Mouse (Mus musculus): ENCODE measurements around the gene Katna1.
A peak's percentile ranks its signal among the peaks of the same experiment; 100 is the strongest.
"Not testable (repeated sequence)": the region's sequence is repeated elsewhere in the genome, so short reads cannot be mapped to it uniquely, and the experiment has no call there.

Gene Katna1

GRCm38 (mm10) chr10:7725751-7726500 lies at the start of gene Katna1:
TSS of gene Katna1 (plus strand) at chr10:7726000.
- peak; percentile 96 for DNase-seq (ENCODE audit: inconsistent ontology term)

- DNase-seq (ENCODE audit: inconsistent ontology term) = peak; percentile 89
Measured at GRCm38 (mm10) chr10:7680731-7681301, 45.0 kb upstream of the Katna1 start, which contains the start of the genes Pcmt1 and Lats1. TSS of gene Pcmt1 (minus strand) at chr10:7681136. TSS of gene Lats1 (plus strand) at chr10:7681214.

DNA sequence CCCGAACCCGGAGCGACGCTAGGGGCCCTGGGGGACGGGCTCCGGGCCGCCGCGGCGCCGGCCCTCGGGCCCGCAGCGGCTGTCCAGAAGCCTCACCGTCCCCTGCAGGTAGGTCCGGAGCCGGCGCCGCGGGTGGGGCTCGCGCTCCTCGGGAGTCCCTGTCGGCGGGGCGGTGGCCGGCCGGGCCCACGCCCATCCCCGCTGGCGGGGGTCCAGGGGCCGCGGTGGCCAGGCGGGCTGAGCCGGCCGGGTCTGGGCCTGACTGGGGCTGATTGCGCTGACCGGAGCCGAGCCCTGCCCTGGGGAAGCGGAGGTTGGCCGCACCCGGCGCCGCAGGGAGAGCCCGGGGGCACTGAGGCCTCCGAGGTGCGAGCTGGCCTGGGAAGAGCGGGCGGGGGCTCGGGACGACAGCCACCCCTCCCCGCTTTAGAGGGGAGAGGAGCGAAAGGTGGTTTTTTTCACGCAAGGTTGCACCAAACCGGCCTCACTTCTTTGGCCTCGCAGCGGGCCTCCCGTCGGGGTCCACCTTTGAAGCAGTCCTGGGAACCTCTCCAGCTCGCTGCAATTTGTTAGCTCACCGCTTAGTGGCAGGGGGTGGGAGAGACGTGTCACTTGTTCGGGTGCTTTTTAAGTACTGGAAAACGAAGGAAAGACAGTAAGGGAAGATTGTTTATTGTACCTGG lies 44.3 kb upstream of the Katna1 start:
- peak; percentile 85 for DNase-seq (ENCODE audit: inconsistent ontology term)

GRCm38 (mm10) chr10:7682249-7682648 lies 43.6 kb upstream of the Katna1 start:
- DNase-seq (ENCODE audit: inconsistent ontology term) = no peak

GRCm38 (mm10) chr10:7686902-7687301 lies 38.9 kb upstream of the Katna1 start:
- DNase-seq (ENCODE audit: inconsistent ontology term) = no peak

GRCm38 (mm10) chr10:7695286-7695685 lies 30.5 kb upstream of the Katna1 start:
- no peak for DNase-seq (ENCODE audit: inconsistent ontology term)

- DNase-seq (ENCODE audit: inconsistent ontology term) = no peak
Measured at GRCm38 (mm10) chr10:7700120-7700519, 25.7 kb upstream of the Katna1 start.

GRCm38 (mm10) chr10:7702586-7702985 lies 23.2 kb upstream of the Katna1 start:
- no peak for DNase-seq (ENCODE audit: inconsistent ontology term)

DNA sequence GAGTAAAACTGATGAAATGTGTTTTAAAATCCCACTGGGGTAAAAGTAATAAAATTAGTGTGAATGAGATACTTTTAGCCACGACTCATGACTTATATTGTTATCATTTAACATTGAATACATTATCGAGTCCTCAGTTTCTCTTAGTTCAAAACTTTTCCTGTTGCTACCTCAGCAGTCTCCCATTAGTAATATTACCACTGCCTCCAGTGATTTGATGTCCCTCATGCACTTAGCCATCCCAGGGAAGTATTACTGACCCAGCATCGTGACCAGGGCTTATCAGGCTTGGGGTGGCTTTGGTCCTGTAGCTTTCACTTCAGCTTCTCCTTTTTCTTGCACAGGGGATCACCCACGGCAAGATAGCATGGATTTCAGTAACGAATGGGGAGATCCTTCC lies 15.7 kb upstream of the Katna1 start:
- no peak for DNase-seq (ENCODE audit: inconsistent ontology term)

- DNase-seq (ENCODE audit: inconsistent ontology term) = no peak
Measured at GRCm38 (mm10) chr10:7712506-7712905, 13.3 kb upstream of the Katna1 start.

- no peak for DNase-seq (ENCODE audit: inconsistent ontology term)
Measured at GRCm38 (mm10) chr10:7715056-7715455, 10.7 kb upstream of the Katna1 start.

- peak; percentile 3 for DNase-seq (ENCODE audit: inconsistent ontology term)
Measured at GRCm38 (mm10) chr10:7726501-7726812, 657 bp downstream of the Katna1 start.

DNA sequence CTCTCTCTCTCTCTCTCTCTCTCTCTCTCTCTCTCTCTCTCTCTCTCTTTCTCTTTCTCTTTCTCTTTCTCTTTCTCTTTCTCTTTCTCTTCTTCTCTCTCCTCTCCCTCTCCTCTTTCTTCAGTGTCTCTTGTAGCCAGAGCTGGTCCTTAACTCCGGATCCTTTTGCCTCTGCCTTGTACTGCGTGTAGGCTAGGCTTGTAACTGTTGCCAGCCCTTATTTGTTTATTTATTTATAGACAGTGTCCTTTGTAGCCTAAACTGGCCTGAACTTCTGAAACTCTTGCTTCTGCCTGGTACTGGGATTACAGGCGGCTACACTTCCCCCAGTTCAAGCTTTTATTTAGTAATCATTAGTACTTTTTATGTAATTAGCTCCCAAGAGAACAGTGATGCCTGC lies 1.2 kb downstream of the Katna1 start:
- peak; percentile 13 for DNase-seq (ENCODE audit: inconsistent ontology term)

GRCm38 (mm10) chr10:7731582-7731981 lies 5.8 kb downstream of the Katna1 start:
- no peak for DNase-seq (ENCODE audit: inconsistent ontology term)

DNA sequence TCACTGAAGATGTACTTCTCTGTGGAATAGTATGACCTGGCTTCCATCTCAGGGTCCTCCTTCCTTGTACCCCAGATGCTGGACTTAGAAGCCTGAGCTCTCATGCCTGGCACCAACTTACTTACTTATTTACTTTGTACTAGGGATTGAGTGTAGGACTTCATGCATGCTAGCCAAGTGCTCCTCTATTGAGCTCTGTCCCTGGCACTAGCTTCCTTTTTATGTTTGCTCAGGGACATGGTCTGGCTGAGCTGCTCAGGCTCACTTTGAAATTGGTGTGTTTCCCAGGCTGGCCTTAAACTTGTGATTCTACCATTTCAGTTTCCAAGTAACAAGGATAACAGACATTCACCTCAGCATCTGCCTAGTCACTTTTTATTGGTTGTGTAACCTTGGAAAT lies 11.3 kb downstream of the Katna1 start:
- DNase-seq (ENCODE audit: inconsistent ontology term) = peak; percentile 1

- no peak for DNase-seq (ENCODE audit: inconsistent ontology term)
Measured at GRCm38 (mm10) chr10:7737914-7738313, 12.1 kb downstream of the Katna1 start.

DNA sequence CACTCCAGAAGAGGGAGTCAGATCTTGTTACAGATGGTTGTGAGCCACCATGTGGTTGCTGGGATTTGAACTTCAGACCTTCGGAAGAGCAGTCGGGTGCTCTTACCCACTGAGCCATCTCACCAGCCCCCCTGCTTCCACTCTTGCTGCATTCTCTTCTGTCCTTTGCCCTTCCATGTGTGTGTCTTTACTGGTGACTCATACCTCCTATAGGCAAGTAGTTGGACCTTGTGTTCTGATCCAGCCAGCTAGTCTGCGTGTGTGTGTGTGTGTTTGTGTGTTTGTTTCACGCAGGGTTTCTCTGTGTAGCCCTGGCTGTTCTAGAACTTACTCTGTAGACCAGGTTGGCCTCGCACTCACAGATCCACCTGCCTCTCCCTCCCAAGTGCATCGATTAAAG lies 19.7 kb downstream of the Katna1 start:
- DNase-seq (ENCODE audit: inconsistent ontology term) = not testable (repeated sequence)

DNA sequence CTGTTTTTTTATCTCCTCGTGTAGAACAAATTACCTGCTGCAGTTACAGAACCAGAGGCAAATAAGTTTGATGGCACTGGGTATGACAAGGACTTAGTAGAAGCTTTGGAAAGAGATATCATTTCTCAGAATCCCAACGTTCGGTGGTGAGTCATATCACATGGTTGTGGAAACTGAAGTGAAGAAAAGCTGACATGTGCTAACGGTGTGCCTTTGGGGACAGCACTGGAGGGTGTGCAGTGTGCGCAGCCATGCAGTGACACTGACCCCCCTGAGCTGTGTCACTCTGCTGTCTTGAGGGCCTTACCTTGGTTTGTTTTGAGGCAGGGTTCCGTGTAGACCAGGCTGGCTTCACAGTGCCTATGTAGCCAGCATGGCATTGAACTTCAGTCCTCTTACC lies 23.0 kb downstream of the Katna1 start:
- DNase-seq (ENCODE audit: inconsistent ontology term) = no peak

DNA sequence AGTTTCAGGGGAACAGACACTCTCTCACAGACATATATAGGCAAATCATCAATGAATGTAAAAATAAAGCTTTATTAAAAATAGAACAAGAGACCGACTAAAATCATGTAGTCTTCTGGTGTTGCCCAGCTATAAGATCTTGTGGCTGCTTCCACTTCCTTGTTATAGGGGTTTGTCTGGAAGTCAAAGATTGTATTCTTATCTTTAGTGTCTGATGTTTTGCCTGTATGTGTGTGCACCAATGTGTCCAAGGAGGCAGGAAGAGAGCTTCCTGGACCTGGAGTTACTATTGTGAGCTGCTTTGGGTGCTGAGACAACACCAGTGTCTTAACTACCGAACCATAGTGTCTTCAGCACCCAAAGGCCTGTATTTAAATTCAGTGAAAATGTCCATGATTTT lies 31.7 kb downstream of the Katna1 start:
- DNase-seq (ENCODE audit: inconsistent ontology term) = no peak

GRCm38 (mm10) chr10:7772346-7772745 lies 46.5 kb downstream of the Katna1 start:
- DNase-seq (ENCODE audit: inconsistent ontology term) = no peak

DNA sequence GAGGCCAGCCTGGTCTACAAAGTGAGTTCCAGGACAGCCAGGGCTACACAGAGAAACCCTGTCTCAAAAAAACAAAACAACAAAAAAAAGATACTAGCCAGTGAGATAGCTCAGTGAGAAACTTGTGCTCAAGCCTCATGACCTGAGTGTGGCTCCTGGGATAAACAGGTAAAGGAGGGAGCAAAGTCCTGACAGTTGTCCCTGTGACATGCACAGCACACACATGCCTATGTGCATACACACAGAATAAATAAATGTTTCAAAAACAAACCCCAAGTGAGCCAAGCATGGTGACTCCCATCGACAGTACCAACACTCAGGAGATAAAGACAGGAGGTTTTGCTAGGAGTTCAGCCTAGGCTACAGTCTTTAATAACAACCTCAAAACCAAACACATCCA lies 47.0 kb downstream of the Katna1 start:
- DNase-seq (ENCODE audit: inconsistent ontology term) = no peak

GRCm38 (mm10) chr10:7775421-7775820 lies 49.6 kb downstream of the Katna1 start:
- DNase-seq (ENCODE audit: inconsistent ontology term) = no peak

GRCm38 (mm10) chr10:7778361-7778760 lies 52.6 kb downstream of the Katna1 start:
- no peak for DNase-seq (ENCODE audit: inconsistent ontology term)
